Mouse (Mus musculus): ENCODE results near the gene Prdx5.

DNA sequence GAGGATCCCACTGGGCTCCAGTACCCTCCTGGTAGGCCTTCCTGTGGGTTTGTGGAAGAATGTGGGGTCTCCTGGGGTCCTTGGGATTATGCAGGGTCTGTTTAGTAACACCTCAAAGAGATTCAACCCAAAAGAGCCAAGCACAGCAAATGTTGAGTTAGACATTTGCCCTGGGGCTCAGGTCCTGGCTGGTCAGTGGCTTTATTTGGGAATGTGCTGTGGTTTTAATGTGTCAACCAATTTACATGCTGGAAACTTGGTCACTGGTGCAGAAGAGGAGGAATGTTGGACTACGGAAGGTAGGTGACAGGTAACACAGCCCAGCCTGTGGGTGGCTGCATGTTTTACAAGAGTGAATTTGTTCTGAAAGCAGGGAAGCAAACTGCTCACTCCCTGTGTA, 6.9 kb downstream of the Prdx5 start:
- TF ChIP-seq CTCF (IDR thresholded peaks at IDR 0.05), result no peak
- TF ChIP-seq EP300 (IDR thresholded peaks at IDR 0.05), result no peak
